In genomic region chr17:25272951-25273705, GRCm38 (mm10) we compare ENCODE assay signal across 9 mouse cellular contexts. TPM values are rescaled to one million over a fixed set of nuclear protein-coding genes. Genes with fewer than 3 reads are reported as not detected.
DNase-seq lines count a peak whose midpoint lies in the region; ATAC-seq lines count a peak whose summit lies in the region.
"Had no signal": no experiment of that assay in that cellular context is flagged by ENCODE, and none has a peak within 500 bp of the region (broad histone marks: within the 10 kb centered on the region; RNA-seq: fewer than 3 reads in every experiment).

No protein-coding gene starts in this region.

- under 1% methylated on average over 82 of the region's 92 CpGs for WGBS in forebrain, embryonic 14.5 days
- WGBS in hindbrain, embryonic 13.5 days = under 1% methylated on average over 66 of the region's 92 CpGs

- H3K4me1 ChIP-seq in forebrain, embryonic 14.5 days (ENCODE audit: control insufficient read depth, insufficient read depth, low read length) = peaks cover 26% of the 10 kb centered on the region
- peaks cover 43% of the 10 kb centered on the region for H3K4me1 ChIP-seq in hindbrain, embryonic 13.5 days (replicated peaks)

- ATAC-seq in forebrain, embryonic 14.5 days = peak; percentile 92
- ATAC-seq in hindbrain, embryonic 13.5 days (ENCODE audit: low FRiP score) = peak; percentile 92

- no peaks in the 10 kb centered on the region for H3K9me3 ChIP-seq in forebrain, embryonic 14.5 days (replicated peaks; ENCODE audit: control insufficient read depth, low read length)
- H3K9me3 ChIP-seq in hindbrain, embryonic 13.5 days = no peaks in the 10 kb centered on the region

- peak overlapping the region; percentile 99 for H3K4me3 ChIP-seq in forebrain, embryonic 14.5 days (ENCODE audit: low read depth, low read length)
- peak overlapping the region; percentile 99 for H3K4me3 ChIP-seq in hindbrain, embryonic 13.5 days

- H3K36me3 ChIP-seq in forebrain, embryonic 14.5 days (ENCODE audit: control insufficient read depth, insufficient read depth, low read length) = peaks cover 27% of the 10 kb centered on the region
- H3K36me3 ChIP-seq in hindbrain, embryonic 13.5 days = peaks cover 15% of the 10 kb centered on the region

- H3K9ac ChIP-seq in forebrain, embryonic 14.5 days (ENCODE audit: low read length) = peak overlapping the region; percentile 99
- H3K9ac ChIP-seq in hindbrain, embryonic 13.5 days = peak overlapping the region; percentile 100

- H3K4me2 ChIP-seq in forebrain, embryonic 14.5 days (ENCODE audit: low read length) = peak overlapping the region; percentile 99
- peak overlapping the region; percentile 99 for H3K4me2 ChIP-seq in hindbrain, embryonic 13.5 days

- DNase-seq in NIH3T3 (ENCODE audit: low read depth) = peak; percentile 95
- peak; percentile 91 for DNase-seq in cerebellum, adult 11 months
- peak; percentile 95 for DNase-seq in forebrain, embryonic 14.5 days (ENCODE audit: low spot score)
- peak; percentile 92 to 93 for DNase-seq in layer of hippocampus, postnatal 36 days
- peak; percentile 88 for DNase-seq in lung, postnatal 14 days
- DNase-seq in ovary, postnatal 14 days (ENCODE audit: low spot score) = peak; percentile 84
- peak; percentile 94 for DNase-seq in urinary bladder, adult 2 months (ENCODE audit: low spot score)

- peak overlapping the region; percentile 99 for H3K27ac ChIP-seq in forebrain, embryonic 14.5 days (ENCODE audit: low read depth, low read length)
- peak overlapping the region; percentile 99 for H3K27ac ChIP-seq in hindbrain, embryonic 13.5 days

- no peaks in the 10 kb centered on the region for H3K27me3 ChIP-seq in forebrain, embryonic 14.5 days (replicated peaks; ENCODE audit: control insufficient read depth, insufficient read depth, low read length)
- peaks cover 4% of the 10 kb centered on the region; the same call in 1 of the 2 replicates for H3K27me3 ChIP-seq in hindbrain, embryonic 13.5 days

RNA-seq across cellular contexts. Expression of gene Ube2i, which starts 1.3 kb away (rescaled TPM):
- polyA plus RNA-seq in forebrain, embryonic 14.5 days (2014; fragmentation: Nextera tagmentation; extraction: Ambion mirVana) = 662 and 671 TPM in 2 replicates
- polyA plus RNA-seq in hindbrain, embryonic 13.5 days (2015; fragmentation: Nextera tagmentation; extraction: Ambion mirVana) = 566 and 573 TPM in 2 replicates
- total RNA-seq in layer of hippocampus, postnatal 36 days (2021) = 100 to 1,000 TPM; 234 to 241 TPM
- 322 and 393 TPM in 2 replicates for polyA plus RNA-seq in urinary bladder, adult 2 months (2012; rRNA removed)

RNA-seq across cellular contexts. Expression of gene Baiap3, which starts 17.0 kb away (rescaled TPM):
- polyA plus RNA-seq in forebrain, embryonic 14.5 days (2014; fragmentation: Nextera tagmentation; extraction: Ambion mirVana) = 4.8 and 9.7 TPM in 2 replicates
- 6.4 and 6.5 TPM in 2 replicates for polyA plus RNA-seq in hindbrain, embryonic 13.5 days (2015; fragmentation: Nextera tagmentation; extraction: Ambion mirVana)
- 1 to 10 TPM; 6.2 to 7.7 TPM for total RNA-seq in layer of hippocampus, postnatal 36 days (2021)
- 8.7 and 11.1 TPM in 2 replicates for polyA plus RNA-seq in urinary bladder, adult 2 months (2012; rRNA removed)

RNA-seq across cellular contexts. Expression of gene Prss34, which starts 25.1 kb away (rescaled TPM):
- polyA plus RNA-seq in forebrain, embryonic 14.5 days (2014; fragmentation: Nextera tagmentation; extraction: Ambion mirVana) = not detected in 2 replicates
- polyA plus RNA-seq in hindbrain, embryonic 13.5 days (2015; fragmentation: Nextera tagmentation; extraction: Ambion mirVana) = not detected in 2 replicates
- total RNA-seq in layer of hippocampus, postnatal 36 days (2021) = not detected
- polyA plus RNA-seq in urinary bladder, adult 2 months (2012; rRNA removed) = 0.28 and 0.40 TPM in 2 replicates
- total RNA-seq: left cerebral cortex, postnatal 14 days had no signal

RNA-seq across cellular contexts. Expression of gene Tsr3, which starts 33.2 kb away (rescaled TPM):
- polyA plus RNA-seq in forebrain, embryonic 14.5 days (2014; fragmentation: Nextera tagmentation; extraction: Ambion mirVana) = 57.4 and 67.8 TPM in 2 replicates
- polyA plus RNA-seq in hindbrain, embryonic 13.5 days (2015; fragmentation: Nextera tagmentation; extraction: Ambion mirVana) = 59.6 and 62.9 TPM in 2 replicates
- total RNA-seq in layer of hippocampus, postnatal 36 days (2021) = 10 to 100 TPM; 23.5 to 25.5 TPM
- polyA plus RNA-seq in urinary bladder, adult 2 months (2012; rRNA removed) = 28.2 and 35.6 TPM in 2 replicates

RNA-seq across cellular contexts. Expression of gene Gnptg, which starts 33.2 kb away (rescaled TPM):
- polyA plus RNA-seq in forebrain, embryonic 14.5 days (2014; fragmentation: Nextera tagmentation; extraction: Ambion mirVana) = 86.8 and 92.0 TPM in 2 replicates
- polyA plus RNA-seq in hindbrain, embryonic 13.5 days (2015; fragmentation: Nextera tagmentation; extraction: Ambion mirVana) = 91.6 and 94.0 TPM in 2 replicates
- 10 to 100 TPM; 67.3 to 72.2 TPM for total RNA-seq in layer of hippocampus, postnatal 36 days (2021)
- 43.2 and 48.8 TPM in 2 replicates for polyA plus RNA-seq in urinary bladder, adult 2 months (2012; rRNA removed)

Comparison
In these comparisons a context has a peak if more than half of its experiments do, and no peak if none do; other contexts are left out.
1. Peak in every context shown above with its lines: DNase-seq, ATAC-seq, H3K4me3 ChIP-seq and H3K27ac ChIP-seq.